Mouse (Mus musculus): Measurements from ENCODE around the gene Gm26620. TPM values are rescaled to one million over a fixed set of nuclear protein-coding genes. Genes with fewer than 3 reads are reported as not detected.

Gm26620 gene
- total and polyA plus RNA-seq, 2 experiments from 2014 or later: 1.4 to 4.3 TPM

DNA sequence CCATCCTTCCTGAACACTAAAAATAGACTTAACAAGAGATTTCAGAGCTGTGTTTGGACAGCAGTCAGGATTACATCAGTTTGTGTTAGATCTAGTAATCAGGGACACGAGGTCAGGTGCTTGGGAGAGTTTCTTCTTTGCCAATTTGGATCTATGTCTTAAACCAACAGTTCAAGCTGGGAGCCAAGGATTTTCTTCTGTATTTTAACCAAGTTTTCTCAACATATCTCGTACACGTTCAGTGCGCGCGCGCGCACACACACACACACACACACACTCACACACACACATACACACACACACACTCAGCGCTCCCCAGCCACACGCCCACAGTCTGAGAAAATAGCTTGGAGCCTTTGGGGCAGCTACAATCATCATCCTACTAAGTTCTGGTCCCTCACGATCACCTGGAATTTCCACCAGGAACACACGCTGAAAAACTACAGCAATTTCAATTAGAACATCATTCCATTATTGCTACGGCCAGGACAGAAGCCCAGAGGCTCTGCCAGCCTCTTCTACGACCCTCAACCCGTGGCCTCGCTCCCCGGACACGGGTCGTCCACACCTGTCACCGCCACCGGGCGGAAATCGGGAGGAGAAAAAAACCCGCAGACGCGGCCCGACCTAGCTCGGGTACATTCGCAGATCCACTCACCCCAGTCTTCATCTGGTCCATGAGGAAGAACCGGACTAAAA, 17.7 kb upstream of the Gm26620 start:
- ATAC-seq (ENCODE audit: insufficient read depth, low read depth) (peak; percentile 24; the same call in 1 of the 2 replicates), DNase-seq (ENCODE audit: low spot score) (no peak)
- TF ChIP-seq EP300 (IDR thresholded peaks at IDR 0.05; ENCODE audit: low read depth) (no peak), CTCF (IDR thresholded peaks at IDR 0.05; ENCODE audit: low read depth) (no peak)
- H3K36me3 ChIP-seq (replicated peaks; ENCODE audit: control insufficient read depth, insufficient read depth, low read length): 0 out of 2 replicates have a peak, but pooled peaks cover 5% of the 10 kb centered on the region
- WGBS: 1% methylated on average over 29 of the region's 30 CpGs
- no peaks in the 10 kb centered on the region for H3K27me3 ChIP-seq (ENCODE audit: control insufficient read depth, insufficient read depth, low read length)
- peak overlapping the region; percentile 79 for H3K27ac ChIP-seq (ENCODE audit: low read depth)
- H3K4me1 ChIP-seq (ENCODE audit: control insufficient read depth, insufficient read depth): peaks cover 19% of the 10 kb centered on the region
- H3K9me3 ChIP-seq (replicated peaks; ENCODE audit: control insufficient read depth, low read length): no peaks in the 10 kb centered on the region
- peak overlapping the region; percentile 90 for H3K4me2 ChIP-seq (ENCODE audit: low read depth, low read length)
- peak overlapping the region; percentile 88 for H3K9ac ChIP-seq (replicated peaks; ENCODE audit: low read depth, low read length)
- peak overlapping the region; percentile 76 for H3K4me3 ChIP-seq (ENCODE audit: low read depth, low read length)

DNA sequence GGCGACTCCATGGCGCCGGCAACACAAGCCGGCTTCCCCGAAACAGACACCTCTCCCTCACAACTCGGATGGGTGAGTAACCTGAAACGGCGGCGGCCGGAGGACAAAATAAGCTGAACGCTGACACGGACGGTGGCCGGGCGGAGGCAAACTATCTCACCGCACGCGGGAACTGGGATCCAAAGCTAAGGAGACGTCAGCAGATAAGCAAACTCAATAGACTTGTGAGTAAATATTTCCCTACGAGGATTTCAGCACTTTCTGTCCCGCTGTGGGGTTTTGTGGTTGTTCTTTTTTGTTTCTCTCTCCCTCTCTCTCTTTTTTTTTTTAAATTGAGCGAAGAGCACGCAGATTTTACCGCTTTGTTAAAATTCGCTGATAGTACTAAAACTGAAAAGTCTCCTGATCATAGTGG, 17.2 kb upstream of the Gm26620 start, which contains the start of gene Atf6:
Gene Atf6 (minus strand): TSS at position 81 of the 415 bp plus-strand sequence.
- Histone ChIP-seq H3K9me3 (replicated peaks; ENCODE audit: control insufficient read depth, low read length) (no peaks in the 10 kb centered on the region), H3K4me3 (ENCODE audit: low read depth, low read length) (peak within 1 kb of the TSS; percentile 76), H3K4me1 (ENCODE audit: control insufficient read depth, insufficient read depth) (peaks cover 14% of the 10 kb centered on the region), H3K27me3 (ENCODE audit: control insufficient read depth, insufficient read depth, low read length) (no peaks in the 10 kb centered on the region), H3K9ac (replicated peaks; ENCODE audit: low read depth, low read length) (peak within 1 kb of the TSS; percentile 88), H3K27ac (ENCODE audit: low read depth) (peak within 1 kb of the TSS; percentile 79), H3K36me3 (replicated peaks; ENCODE audit: control insufficient read depth, insufficient read depth, low read length) (0 out of 2 replicates have a peak, but pooled peaks cover 5% of the 10 kb centered on the region), H3K4me2 (ENCODE audit: low read depth, low read length) (peak within 1 kb of the TSS; percentile 90)
- DNase-seq (ENCODE audit: low spot score) (peak; percentile 93), ATAC-seq (ENCODE audit: insufficient read depth, low read depth) (peak; percentile 86)
- TF ChIP-seq CTCF (IDR thresholded peaks at IDR 0.05; ENCODE audit: low read depth) (no peak), EP300 (IDR thresholded peaks at IDR 0.05; ENCODE audit: low read depth) (no peak)
- WGBS: 0% methylated on average over 25 of the region's 25 CpGs

DNA sequence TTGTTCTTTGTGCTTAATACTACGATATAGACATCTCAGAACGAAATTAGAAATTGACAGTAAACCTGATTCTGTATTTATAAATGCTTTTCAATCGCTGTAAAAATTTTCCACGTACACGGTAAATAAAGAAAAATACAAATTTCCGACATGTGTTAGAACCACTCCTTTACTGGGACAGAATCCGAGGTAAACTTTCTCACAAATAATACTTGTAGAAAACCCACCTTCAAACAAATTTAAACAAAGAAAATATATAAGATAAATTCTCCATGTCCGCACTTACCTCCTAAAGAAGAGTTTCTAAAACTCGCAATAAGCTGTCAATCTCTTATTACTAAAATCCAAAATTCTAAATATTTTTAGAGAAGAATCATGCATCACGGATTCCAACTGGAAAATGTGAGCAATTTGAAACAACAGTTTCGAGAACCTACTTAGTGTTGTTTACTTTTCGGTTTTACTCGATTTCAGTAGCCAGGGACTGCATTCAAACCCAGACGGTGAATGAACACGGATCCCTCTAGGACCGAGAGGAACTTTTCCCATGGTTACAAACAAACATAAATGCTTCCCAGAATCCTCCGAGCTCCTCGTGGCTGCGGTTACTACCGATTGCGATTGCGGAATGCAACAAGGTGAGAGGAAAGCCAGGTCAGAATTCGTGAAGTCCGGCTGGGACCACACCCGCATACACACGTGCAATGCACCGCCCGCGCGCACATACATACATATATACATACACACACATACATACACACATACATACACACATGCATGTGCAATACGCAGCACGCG, 16.6 kb upstream of the Gm26620 start:
- Histone ChIP-seq H3K27ac (ENCODE audit: low read depth) (peak overlapping the region; percentile 79), H3K9me3 (replicated peaks; ENCODE audit: control insufficient read depth, low read length) (no peaks in the 10 kb centered on the region), H3K9ac (replicated peaks; ENCODE audit: low read depth, low read length) (peak overlapping the region; percentile 88), H3K27me3 (ENCODE audit: control insufficient read depth, insufficient read depth, low read length) (no peaks in the 10 kb centered on the region), H3K36me3 (replicated peaks; ENCODE audit: control insufficient read depth, insufficient read depth, low read length) (peaks cover 8% of the 10 kb centered on the region; the same call in 1 of the 2 replicates), H3K4me2 (ENCODE audit: low read depth, low read length) (peak overlapping the region; percentile 90), H3K4me3 (ENCODE audit: low read depth, low read length) (peak overlapping the region; percentile 76), H3K4me1 (ENCODE audit: control insufficient read depth, insufficient read depth) (peaks cover 14% of the 10 kb centered on the region)
- WGBS: under 1% methylated on average over 33 of the region's 33 CpGs
- ATAC-seq (ENCODE audit: insufficient read depth, low read depth): peak; percentile 79
- DNase-seq (ENCODE audit: low spot score): peak; percentile 91
- no peak for TF ChIP-seq CTCF (IDR thresholded peaks at IDR 0.05; ENCODE audit: low read depth)
- TF ChIP-seq EP300 (IDR thresholded peaks at IDR 0.05; ENCODE audit: low read depth): no peak

DNA sequence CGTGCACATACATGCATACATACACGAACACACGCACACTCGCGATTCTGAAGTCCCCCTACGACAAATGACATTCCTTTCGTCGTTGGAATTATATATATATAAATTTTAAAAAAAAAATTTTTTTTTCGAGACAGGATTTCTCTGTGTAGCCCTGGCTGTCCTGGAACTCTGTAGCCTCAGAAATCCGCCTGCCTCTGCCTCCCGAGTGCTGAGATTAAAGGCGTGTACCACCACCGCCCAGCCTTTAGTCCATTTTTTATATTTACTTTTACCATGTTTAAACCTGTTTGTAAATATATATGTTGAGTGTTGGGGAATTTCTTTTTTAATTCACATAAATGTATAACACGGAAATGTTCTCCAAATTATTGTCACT, 16.0 kb upstream of the Gm26620 start:
- Histone ChIP-seq H3K27me3 (ENCODE audit: control insufficient read depth, insufficient read depth, low read length) (no peaks in the 10 kb centered on the region), H3K9me3 (replicated peaks; ENCODE audit: control insufficient read depth, low read length) (no peaks in the 10 kb centered on the region), H3K4me1 (ENCODE audit: control insufficient read depth, insufficient read depth) (peaks cover 14% of the 10 kb centered on the region), H3K36me3 (replicated peaks; ENCODE audit: control insufficient read depth, insufficient read depth, low read length) (peaks cover 12% of the 10 kb centered on the region), H3K27ac (ENCODE audit: low read depth) (no peak overlapping the region), H3K4me3 (ENCODE audit: low read depth, low read length) (peak overlapping the region; percentile 76), H3K9ac (replicated peaks; ENCODE audit: low read depth, low read length) (peak overlapping the region; percentile 88), H3K4me2 (ENCODE audit: low read depth, low read length) (peak overlapping the region; percentile 90)
- DNase-seq (ENCODE audit: low spot score): no peak
- TF ChIP-seq EP300 (IDR thresholded peaks at IDR 0.05; ENCODE audit: low read depth) (no peak), CTCF (IDR thresholded peaks at IDR 0.05; ENCODE audit: low read depth) (no peak)
- 13% methylated on average over 14 of the region's 14 CpGs for WGBS
- ATAC-seq (ENCODE audit: insufficient read depth, low read depth): no peak

DNA sequence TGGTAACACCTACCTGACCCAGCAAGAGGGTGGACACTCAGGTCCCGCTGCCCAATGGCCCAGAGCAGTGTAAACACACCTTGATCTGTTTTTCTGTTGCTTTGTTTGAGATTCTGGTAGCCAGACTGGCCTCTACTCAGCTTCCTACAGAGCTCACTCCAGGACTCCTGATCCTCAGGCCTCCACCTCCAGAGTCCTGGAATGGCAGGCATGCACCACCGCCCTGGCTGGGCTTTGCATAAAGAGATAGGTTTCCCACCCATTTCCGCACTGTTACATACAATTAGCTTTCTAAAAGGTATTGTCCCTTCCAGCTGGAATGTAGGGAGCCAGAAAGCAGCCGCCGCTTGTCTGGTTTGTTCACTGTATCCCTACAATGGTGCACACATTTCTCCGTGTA, 13.5 kb upstream of the Gm26620 start:
- Histone ChIP-seq H3K4me1 (ENCODE audit: control insufficient read depth, insufficient read depth) (peaks cover 7% of the 10 kb centered on the region; the same call in 1 of the 2 replicates), H3K27ac (ENCODE audit: low read depth) (no peak overlapping the region), H3K4me3 (ENCODE audit: low read depth, low read length) (no peak overlapping the region), H3K27me3 (ENCODE audit: control insufficient read depth, insufficient read depth, low read length) (no peaks in the 10 kb centered on the region), H3K36me3 (replicated peaks; ENCODE audit: control insufficient read depth, insufficient read depth, low read length) (peaks cover 21% of the 10 kb centered on the region), H3K4me2 (ENCODE audit: low read depth, low read length) (no peak overlapping the region), H3K9me3 (replicated peaks; ENCODE audit: control insufficient read depth, low read length) (no peaks in the 10 kb centered on the region), H3K9ac (replicated peaks; ENCODE audit: low read depth, low read length) (no peak overlapping the region)
- 86% methylated on average over 6 of the region's 6 CpGs for WGBS
- no peak for ATAC-seq (ENCODE audit: insufficient read depth, low read depth)
- no peak for TF ChIP-seq EP300 (IDR thresholded peaks at IDR 0.05; ENCODE audit: low read depth)
- TF ChIP-seq CTCF (IDR thresholded peaks at IDR 0.05; ENCODE audit: low read depth): no peak
- DNase-seq (ENCODE audit: low spot score): no peak
